Mouse (Mus musculus) adrenal gland, postnatal 36 days (tissue): ENCODE data around the gene Rd3l. TPM values are rescaled to one million over a fixed set of nuclear protein-coding genes. Genes with fewer than 3 reads are reported as not detected.

Experiments used
- DNase-seq, 2 experiments: peaks; one replicate each; pipeline ENCODE4 v3.0.0; 2021; ENCODE audit warnings: mixed read lengths in 1 of 2
- long read RNA-seq, 2 experiments: library from polyadenylated mRNA; stranded (forward); transcript quantifications; one replicate each; pipeline ENCODE4 v2.0.0; 2021; ENCODE audit warnings: borderline sequencing depth in 2 of 2
- total RNA-seq, 2 experiments: library from RNA; stranded (reverse); gene quantifications; 2 replicates each; pipeline ENCODE4 v1.2.3; 2021

Rd3l gene
- not detected for total RNA-seq
- long read RNA-seq, experiment 1, result 0 reads
- long read RNA-seq, experiment 2, result 0 reads

- DNase-seq, result no peak
Measured at GRCm38 (mm10) chr12:111980887-111981367, at the start of gene Rd3l. Gene Rd3l (minus strand): TSS chr12:111981317.

DNA sequence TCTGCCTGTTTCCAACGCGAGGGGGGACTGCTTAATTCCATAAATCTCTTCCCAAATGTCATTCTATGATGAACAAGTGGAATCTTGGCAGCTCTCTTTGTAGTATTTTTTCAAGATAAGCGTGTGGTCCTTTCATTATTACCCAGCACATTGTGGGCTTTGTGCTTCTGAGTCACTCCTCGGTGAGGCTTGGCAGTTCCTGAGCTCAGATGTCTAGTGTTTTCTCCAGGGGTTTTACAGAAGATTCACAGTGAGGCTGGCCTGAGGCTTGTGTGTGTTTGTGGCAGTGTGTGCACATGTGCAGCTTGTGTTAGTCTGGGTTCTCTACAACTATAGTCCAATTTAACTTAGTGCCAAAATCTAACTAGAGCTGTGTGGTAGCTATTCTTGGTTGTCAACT, 46.3 kb upstream of the Rd3l start:
- no peak for DNase-seq

- no peak for DNase-seq
Measured at GRCm38 (mm10) chr12:112025907-112026645, 45.0 kb upstream of the Rd3l start.

DNA sequence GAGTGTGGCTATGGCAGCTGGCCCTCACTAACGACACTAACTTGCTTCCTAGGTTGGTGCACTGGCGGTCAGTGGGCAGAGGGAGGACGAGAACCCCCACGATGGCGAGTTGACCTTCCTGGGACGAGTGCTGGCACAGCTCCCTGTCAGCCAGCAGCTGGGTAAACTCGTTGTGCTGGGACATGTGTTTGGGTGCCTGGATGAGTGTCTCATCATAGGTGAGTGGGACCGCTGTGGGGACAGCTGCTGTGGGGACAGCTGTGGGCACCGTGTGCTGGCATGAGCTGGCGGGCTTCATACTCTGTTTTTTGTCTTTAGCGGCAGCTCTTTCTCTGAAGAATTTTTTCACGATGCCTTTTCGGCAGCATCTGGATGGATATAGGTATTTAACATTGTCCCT, 44.3 kb upstream of the Rd3l start:
- DNase-seq, result no peak

- DNase-seq, result no peak
Measured at GRCm38 (mm10) chr12:112024581-112025310, 43.6 kb upstream of the Rd3l start.

- no peak for DNase-seq
Measured at GRCm38 (mm10) chr12:112023306-112023705, 42.2 kb upstream of the Rd3l start.

- DNase-seq, result no peak
Measured at GRCm38 (mm10) chr12:112016346-112016745, 35.2 kb upstream of the Rd3l start.

GRCm38 (mm10) chr12:112013271-112013801, 32.2 kb upstream of the Rd3l start:
- no peak for DNase-seq

DNA sequence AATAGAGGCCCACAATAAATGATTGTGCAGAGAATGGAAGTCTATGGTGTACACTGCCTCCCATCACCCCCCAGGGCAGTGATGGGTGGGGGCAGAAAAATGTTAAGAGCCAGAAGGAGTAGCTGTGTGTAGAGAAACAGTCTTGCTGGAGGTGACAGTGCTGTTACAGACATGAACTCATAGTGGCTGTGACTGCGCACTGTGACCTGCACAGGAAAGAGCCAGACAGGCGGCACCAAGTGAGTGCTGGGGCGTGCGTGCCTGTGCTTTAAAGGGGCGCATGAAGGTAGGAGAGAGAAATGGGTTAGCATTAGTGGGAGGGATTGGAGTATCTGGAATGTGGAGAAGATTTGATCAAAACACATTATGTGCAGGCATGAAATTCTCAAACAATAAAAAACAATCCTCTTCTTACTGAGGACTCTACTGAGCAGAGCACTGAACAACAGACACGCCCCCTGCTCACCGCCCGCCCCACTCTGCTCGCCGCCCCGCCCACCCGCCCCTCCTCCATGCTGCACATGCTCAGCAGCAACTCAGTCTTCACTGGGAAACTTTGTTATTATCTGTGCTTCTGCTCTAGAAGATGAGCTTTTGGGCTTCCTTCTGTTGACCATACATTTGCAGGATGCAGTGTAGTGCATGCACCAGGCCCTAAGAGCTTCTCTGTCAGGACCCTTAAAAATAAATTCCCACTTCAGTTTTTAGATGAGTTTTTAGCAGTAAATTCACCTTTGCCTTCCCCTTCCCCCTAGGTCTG, 31.6 kb upstream of the Rd3l start:
- DNase-seq, result no peak

DNA sequence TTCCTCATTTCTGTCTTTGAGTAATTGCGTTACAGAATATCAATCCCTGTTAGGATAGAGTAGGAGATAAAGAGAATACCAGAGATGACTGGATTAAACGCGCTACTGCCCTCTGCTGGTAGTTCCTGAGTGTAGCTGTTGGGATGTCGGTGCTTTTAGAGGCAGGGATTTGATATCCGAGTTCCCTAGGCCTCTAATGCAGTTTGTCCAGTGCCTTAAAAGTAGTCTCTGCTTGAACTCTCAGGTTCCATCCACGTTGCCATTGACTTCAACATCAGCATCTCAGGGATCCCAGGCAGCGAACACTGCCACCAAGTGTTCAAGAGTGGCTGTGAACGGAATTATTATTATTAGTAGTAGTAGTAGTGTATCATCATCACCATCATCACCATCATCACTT, 20.1 kb upstream of the Rd3l start:
- peak; percentile 76 to 84 for DNase-seq

DNA sequence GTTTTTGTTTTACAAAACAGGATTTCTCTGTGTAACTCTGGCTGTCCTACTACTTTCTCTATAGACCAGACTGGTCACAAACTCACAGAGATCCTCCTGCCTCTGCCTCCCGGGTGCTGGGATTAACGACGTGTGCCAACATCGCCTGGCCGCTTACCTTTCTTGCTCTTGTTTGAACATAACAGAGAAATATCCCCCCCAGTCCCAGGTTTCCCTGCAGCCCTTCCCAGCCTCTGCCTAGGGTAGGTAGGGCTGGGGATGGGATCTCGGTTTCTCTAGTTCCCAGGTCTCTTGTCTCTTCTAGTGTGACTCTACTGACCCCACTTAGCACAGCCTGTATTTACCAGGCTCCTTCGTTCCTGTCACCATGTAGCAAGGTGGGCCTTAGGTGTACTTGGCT, 18.6 kb upstream of the Rd3l start:
- no peak for DNase-seq

- DNase-seq, result no peak
Measured at GRCm38 (mm10) chr12:111995161-111995560, 14.0 kb upstream of the Rd3l start.

- no peak for DNase-seq
Measured at GRCm38 (mm10) chr12:111992626-111993025, 11.5 kb upstream of the Rd3l start.

DNA sequence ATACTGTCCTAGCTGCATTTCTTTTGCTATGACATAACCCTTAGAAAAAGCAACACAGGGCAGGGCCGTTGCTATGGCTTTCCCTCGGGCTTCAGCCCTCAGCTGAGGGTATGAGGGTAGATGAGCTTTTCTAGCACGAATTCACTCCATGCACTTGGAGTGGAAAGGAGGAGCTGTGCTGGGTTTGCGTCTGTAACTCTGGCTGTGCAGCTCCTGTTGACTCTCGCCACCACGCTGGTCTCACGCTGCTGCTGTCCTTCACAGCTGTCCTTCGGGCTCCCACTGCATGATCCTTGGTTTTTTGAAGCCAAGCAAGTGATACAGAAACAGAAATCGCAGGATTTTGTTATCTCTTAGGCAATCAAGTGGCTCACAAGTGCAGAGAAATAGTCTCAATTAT, 5.6 kb upstream of the Rd3l start:
- peak; percentile 35 to 53 for DNase-seq

- no peak for DNase-seq
Measured at GRCm38 (mm10) chr12:111983165-111983564, 2.0 kb upstream of the Rd3l start.

DNA sequence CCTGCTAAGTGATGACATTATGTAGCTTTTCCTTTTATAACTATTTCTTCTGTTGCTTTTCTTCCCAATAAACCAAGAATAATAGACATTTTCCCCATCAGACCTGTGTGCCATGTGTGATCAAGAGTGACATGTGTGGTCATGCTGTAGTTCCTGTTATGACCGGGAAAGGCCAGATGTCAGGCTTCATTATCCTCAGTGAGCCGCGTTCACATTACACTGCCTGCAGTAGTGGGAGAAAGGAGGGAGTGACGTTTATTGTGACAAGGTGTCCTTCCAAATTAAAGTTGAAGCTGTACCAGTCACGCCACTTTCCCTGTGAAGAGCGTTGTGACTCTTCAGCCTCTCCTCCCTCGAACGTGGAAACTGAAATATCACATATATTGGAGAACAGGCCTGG, 714 bp upstream of the Rd3l start:
- no peak for DNase-seq

GRCm38 (mm10) chr12:111978274-111978673, 2.8 kb downstream of the Rd3l start:
- no peak for DNase-seq

GRCm38 (mm10) chr12:111977138-111977537, 4.0 kb downstream of the Rd3l start:
- DNase-seq, result no peak

DNA sequence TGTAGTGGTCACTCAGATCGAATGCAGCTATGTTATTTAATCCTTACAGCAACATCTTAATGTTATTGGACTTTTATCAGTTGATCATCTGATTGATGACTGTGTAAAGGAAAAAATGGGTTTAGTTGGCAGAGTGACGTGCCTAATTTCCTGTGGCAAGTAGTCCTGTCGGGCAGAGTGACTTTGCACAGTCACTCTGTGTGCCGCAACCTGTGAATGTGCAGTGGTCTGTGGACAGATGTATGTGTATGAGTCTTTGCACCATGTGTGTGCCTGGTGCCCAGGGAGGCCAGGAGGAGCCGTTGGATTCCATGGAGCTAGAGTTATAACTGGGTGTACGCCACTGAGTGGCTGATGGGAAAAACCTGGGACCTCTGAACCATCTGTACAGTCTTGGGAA, 6.5 kb downstream of the Rd3l start:
- no peak for DNase-seq

DNA sequence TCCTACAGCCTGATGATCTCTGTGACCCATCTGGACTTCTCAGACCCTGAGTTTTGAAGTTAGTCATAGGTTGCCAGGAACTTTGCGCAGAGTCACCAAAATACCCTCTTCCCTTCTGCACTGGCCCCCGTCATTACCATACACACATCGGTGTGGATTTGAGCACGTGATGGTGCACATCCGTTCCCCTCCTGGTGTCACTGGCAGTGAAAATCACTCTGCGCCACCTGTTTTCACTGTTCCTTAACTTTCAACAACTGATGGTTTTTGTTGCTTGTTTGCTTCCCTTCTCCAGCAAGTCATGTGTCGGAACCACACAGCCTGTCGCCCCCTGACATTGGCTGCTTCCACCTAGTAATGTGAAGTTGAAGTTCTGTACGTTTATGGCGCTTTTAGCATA, 8.6 kb downstream of the Rd3l start:
- no peak for DNase-seq

DNA sequence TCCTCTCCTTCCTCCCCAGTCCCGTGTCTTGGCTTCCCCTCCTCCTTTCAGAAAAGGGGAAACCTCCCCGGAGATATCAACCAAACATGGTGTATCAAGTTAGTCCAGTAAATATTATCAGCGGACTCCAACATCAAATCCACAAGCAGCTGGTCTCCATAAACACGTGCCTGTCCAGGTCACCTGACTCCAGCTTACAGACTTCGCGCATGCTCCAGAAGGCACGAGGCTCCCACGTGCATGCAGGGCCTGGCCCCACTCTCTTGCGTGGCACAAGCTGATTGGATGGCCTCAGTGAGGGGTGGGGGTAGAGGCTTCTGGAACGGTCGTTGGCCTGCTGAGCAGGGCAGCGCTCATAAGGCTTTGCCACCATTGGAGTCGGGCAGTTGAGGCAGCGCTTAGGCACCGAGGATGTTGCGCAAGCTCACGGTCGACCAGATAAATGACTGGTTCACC, 9.9 kb downstream of the Rd3l start, which contains the start of gene Tdrd9:
Gene Tdrd9 (plus strand): TSS at position 329 of the 456 bp plus-strand sequence.
- DNase-seq, result no peak

DNA sequence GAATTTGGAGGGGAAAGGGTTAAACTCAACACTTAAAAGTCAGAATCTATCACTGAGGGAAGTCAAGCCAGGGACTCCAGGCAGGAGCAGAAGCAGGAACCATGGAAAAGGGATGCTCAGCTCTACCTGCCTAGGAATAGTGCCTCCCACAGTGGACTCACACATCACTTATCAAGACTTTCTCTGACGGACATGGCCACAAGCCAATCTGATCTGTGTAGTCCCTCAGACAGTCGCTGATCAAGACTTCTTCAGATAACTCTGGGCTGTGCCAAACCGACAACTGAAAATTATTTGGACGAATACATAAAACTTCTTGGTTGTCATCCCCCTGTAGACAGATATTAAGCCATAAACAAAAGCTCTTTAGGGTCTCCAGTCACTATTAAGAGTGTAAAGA, 11.0 kb downstream of the Rd3l start:
- no peak for DNase-seq
